Mouse (Mus musculus) monocyte, adult 59 days (primary cell): ENCODE measurements around the gene Smc3. TPM values are rescaled to one million over a fixed set of nuclear protein-coding genes. Genes with fewer than 3 reads are reported as not detected.

Experiments used
- total RNA-seq, 2 experiments: library from RNA; stranded (reverse); gene quantifications; one replicate each; pipeline ENCODE4 v1.2.4; 2023

The Smc3 gene
- 10 to 100 TPM; 39.8 to 48.9 TPM for total RNA-seq

GRCm38 (mm10) chr19:53599757-53600539, at the start of gene Smc3:
Smc3 (plus strand) TSS chr19:53600398.

GRCm38 (mm10) chr19:53588968-53589367, 11.2 kb upstream of the Smc3 start, which contains the start of gene Nutf2-ps1:
Nutf2-ps1 (minus strand) TSS chr19:53589068.

GRCm38 (mm10) chr19:53676718-53677634, 76.8 kb downstream of the Smc3 start, which contains the start of gene Rbm20:
Rbm20 (plus strand) TSS chr19:53677306.

Other genes starting within 250 kb of the Smc3 start
- gene Gm10197, start 228.6 kb upstream of the Smc3 start, total RNA-seq: not detected
- 10 to 100 TPM; 71.6 to 76.0 TPM for gene Smndc1, start 209.8 kb upstream of the Smc3 start, total RNA-seq
- gene Dusp5, start 71.3 kb upstream of the Smc3 start, total RNA-seq: 100 to 1,000 TPM; 126 to 188 TPM
- 10 to 100 TPM; 13.4 to 43.3 TPM for gene Nutf2-ps1, start 11.3 kb upstream of the Smc3 start, total RNA-seq
- gene Rbm20, start 76.9 kb downstream of the Smc3 start, total RNA-seq: not detected